Mouse (Mus musculus) thymus, adult 18-20 months (tissue): Measurements from ENCODE around the gene Kntc1.
"Not testable (repeated sequence)": the region's sequence is repeated elsewhere in the genome, so short reads cannot be mapped to it uniquely, and the experiment has no call there.

Experiments
- DNase-seq, 2 experiments: peaks; one replicate each; pipeline ENCODE4 v3.0.0; 2022; ENCODE audit warnings: mixed read lengths in 2 of 2

The Kntc1 gene

GRCm38 (mm10) chr5:123749065-123750064 is at the start of gene Kntc1, which contains the start of gene Rsrc2:
TSS of gene Kntc1 (plus strand) at chr5:123749716.
TSS of gene Rsrc2 (minus strand) at chr5:123749414.
- peak; percentile 98 to 100 for DNase-seq

DNA sequence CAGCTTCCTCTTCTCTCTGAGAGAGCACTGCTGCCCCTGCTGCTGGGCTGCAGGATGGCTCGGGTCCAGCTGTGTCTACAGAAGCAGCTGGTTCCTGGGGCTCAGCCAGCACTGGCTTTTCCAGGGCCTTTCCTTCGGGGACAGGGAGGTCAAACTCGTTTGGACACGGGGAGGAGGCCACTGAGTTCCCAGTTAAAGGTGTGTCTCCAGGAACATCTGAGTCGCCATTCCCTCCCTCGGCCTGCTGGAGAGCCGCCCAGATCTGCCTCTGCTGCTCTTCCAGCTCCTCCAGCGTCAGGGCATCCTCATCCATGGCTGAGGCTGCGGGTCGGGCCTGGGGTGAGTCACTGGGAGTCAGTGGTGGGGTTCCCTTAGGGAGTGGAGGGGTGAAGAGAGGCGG is 48.9 kb upstream of the Kntc1 start:
- DNase-seq, result peak in 1 of 2 experiments; percentile 7

GRCm38 (mm10) chr5:123708598-123708997 is 40.9 kb upstream of the Kntc1 start:
- DNase-seq, result no peak

- DNase-seq, result no peak
Measured at GRCm38 (mm10) chr5:123709571-123709970, 39.9 kb upstream of the Kntc1 start.

DNA sequence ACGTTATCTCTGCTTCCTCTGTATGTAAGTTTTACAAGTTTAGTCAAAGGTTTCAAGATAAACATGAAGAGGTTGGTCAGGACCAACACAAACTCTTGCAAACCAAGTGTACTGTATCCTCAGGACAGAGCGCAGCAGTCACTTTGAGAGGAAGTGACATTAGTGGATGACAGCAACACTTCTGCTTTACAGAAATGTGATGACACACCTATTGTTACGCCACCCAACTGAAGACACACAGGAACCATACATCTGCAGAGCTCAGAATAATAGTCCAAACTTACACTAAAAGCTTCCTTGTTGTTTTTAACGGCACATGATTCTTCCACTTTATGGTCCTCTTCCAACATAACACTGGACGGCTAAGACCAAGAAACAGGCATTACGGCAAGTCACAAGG is 35.7 kb upstream of the Kntc1 start:
- no peak for DNase-seq

DNA sequence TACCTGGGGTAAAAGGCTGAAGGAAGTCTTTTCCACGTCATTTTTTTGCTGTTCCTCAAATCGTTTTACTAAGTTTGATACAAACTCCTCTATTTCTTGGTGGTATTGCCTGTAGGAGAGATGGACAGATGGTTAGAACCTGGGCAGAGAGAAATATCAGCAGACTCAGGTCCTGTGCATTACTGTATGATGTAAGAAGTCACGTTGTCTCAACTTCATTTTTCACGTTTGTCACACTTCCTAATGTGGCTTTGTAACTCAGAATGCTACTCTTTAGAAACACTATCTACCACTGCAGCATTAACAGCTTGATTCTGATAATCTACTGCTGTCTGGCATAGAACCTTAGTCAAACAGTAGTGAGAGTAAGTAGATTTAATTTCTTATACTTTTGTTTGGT is 34.9 kb upstream of the Kntc1 start:
- no peak for DNase-seq

- peak; percentile 90 to 93 for DNase-seq
Measured at GRCm38 (mm10) chr5:123720328-123721311, 28.9 kb upstream of the Kntc1 start, which contains the start of gene Zcchc8. TSS of gene Zcchc8 (minus strand) at chr5:123721100.

DNA sequence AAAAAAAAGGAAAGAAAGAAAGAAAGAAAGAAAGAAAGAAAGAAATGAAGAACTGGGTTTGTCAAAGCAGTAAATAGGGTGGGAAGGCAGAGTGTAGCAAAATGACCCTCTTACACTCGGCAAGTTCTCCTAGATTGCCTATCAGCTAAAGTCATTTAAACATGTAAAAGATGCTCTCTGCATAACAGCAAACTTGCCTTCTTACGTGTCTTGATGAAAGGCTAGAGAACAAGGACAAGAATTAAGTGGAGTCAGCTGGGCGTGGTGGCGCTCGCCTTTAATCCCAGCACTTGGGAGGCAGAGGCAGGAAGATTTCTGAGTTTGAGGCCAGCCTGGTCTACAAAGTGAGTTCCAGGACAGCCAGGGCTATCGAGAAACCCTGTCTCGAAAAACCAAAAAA is 25.7 kb upstream of the Kntc1 start:
- not testable (repeated sequence) for DNase-seq

- DNase-seq, result no peak
Measured at GRCm38 (mm10) chr5:123730981-123731380, 18.5 kb upstream of the Kntc1 start.

DNA sequence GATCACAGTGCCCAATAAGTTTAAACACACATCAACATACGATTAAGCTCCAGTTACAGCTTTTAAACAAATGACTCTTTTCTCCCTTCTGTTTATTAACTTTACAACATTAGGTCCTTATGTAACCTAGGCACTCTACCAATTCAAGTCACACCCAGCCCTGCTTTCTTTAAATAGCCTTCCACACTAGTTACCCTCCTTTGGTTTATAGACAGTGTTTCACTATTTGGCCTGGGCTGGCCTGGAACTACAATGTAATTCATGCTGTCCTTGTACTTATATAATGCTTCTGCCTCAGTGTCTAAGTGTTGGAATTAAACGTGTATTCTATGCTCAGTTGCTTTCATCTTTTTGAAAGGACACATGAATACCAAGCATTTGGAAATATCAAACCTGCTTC is 5.2 kb upstream of the Kntc1 start:
- DNase-seq, result no peak

GRCm38 (mm10) chr5:123746253-123746652 is 3.3 kb upstream of the Kntc1 start:
- DNase-seq, result no peak

- no peak for DNase-seq
Measured at GRCm38 (mm10) chr5:123747604-123748003, 1.9 kb upstream of the Kntc1 start.

GRCm38 (mm10) chr5:123748339-123749064 is 1.0 kb upstream of the Kntc1 start:
- no peak for DNase-seq

- DNase-seq, result no peak
Measured at GRCm38 (mm10) chr5:123765506-123765905, 16.0 kb downstream of the Kntc1 start.

- DNase-seq, result not testable (repeated sequence)
Measured at GRCm38 (mm10) chr5:123766455-123766854, 16.9 kb downstream of the Kntc1 start.

DNA sequence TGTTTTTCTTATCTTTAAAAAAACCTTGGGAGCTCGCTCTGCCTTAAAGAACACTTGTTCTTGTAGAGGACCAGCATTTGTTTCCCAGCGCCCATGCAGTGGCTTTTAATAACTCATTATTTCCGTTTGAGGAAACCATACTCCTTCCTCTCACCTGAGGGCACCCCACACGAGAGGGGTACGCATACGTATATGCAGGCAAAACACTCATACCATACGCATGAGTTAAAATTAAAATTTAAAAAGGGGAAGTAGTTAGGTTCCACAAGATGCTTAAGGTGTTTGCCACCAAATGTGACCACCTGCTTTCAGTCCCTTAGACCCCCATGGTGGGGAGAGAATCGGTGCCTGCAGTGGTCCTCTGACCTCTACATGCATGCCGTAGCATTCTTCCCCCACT is 23.9 kb downstream of the Kntc1 start:
- DNase-seq, result no peak

DNA sequence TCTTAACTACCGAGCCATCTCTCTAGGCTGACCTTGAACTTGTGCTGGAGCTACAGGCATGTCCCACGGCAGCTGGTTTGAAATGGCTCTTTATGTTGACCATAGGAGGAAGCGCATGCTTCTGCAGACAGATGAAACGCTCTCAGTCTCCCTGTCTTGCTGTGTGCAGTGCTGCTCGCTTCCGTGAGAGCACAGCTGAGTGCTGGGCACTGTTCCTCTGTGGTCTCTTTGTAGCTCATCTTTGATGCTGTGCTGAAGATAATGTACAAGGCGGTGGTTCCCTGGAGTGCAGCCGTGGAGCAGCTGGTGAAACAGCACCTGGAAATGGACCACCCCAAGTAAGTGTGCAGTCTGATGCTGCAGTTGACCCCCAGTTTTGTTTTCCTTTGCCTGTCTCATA is 31.2 kb downstream of the Kntc1 start:
- peak; percentile 44 to 53 for DNase-seq

GRCm38 (mm10) chr5:123781864-123782263 is 32.3 kb downstream of the Kntc1 start:
- no peak for DNase-seq

- no peak for DNase-seq
Measured at GRCm38 (mm10) chr5:123788976-123789375, 39.5 kb downstream of the Kntc1 start.

DNA sequence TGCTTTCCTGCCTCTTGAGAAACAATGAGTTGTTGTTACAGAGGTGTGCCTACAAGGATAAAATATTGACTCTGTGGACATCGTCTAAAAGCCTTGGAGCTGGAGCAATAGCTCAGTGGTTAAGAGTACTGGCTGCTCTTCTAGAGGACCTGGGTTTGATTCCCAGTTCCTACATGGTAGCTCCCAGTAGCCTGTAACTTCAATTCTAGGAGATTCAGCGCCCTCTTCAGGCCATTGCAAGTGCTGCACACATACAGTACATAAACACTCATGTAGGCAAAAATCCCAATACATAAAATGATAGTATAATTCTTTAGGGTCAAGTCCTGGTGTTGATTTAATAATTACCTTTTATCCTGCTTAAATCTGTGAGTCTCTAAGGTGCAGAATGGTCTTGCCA is 43.6 kb downstream of the Kntc1 start:
- DNase-seq, result no peak

- no peak for DNase-seq
Measured at GRCm38 (mm10) chr5:123806334-123806733, 56.8 kb downstream of the Kntc1 start.

- DNase-seq, result no peak
Measured at GRCm38 (mm10) chr5:123808541-123808940, 59.0 kb downstream of the Kntc1 start.
